Mouse (Mus musculus) ES-CJ7 (cell line): ENCODE results near the gene Spdye4a.
"Not testable (repeated sequence)": the region's sequence is repeated elsewhere in the genome, so short reads cannot be mapped to it uniquely, and the experiment has no call there.

Source experiments
- DNase-seq: peaks from one replicate; pipeline ENCODE4 v3.0.0; 2011; ENCODE audit warnings: low read depth, low spot score

The Spdye4a gene

DNA sequence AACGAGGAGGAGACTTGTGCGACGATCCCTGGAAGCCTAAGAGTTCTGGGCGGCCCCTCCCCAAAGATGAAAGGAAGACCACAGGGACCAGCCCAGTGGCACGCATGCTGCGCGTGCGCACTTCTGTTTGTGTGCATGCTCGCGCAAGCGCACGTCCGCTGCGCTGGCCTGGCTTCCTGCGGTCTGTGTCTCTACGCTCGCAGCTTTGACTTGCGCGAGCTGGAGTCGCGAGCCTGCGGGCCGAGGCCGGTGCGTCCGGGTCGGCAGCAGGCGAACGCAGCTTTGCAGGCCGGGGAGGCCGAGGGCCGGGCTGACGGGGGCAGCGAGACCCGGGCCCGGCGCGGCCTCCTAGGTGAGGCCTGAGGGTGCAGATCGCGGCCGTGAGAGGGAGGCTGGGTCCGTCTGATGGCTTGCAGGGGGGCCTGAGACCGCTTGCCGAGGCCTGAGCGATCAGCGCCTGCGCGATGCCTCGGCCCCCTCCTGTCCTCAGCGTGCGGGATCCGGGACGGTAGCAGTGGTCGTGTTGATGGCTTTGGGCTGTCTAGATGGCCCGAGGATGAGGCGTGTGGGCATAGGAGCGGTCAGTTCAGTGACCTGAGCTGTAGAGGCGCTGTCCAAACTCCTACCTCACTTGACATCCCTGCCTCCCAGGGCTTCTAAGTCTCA lies 8.5 kb upstream of the Spdye4a start, which contains the start of gene Zfp12:
Gene Zfp12, plus strand, starts transcription at position 136 of the 666 bp plus-strand sequence.
- DNase-seq: peak; percentile 98

DNA sequence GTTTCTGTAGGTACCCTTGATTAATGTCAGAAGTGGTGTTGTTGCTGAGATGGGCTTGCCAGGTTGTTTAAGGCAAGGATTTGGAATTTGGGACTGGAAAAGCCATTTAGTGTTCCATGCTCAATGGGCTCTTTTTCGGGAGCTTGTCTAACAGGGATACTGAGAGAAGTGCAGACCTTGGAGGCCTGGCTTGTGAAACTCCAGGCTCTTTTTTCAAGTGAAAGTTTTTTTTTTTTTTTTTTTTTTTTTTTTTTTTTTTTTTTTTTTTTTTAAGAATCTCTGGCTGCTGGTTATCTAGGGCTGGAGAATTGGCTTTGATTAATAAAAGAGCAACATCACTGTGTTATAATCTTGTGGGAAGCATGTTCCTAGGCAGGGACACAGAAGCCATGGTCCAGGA lies 4.4 kb downstream of the Spdye4a start:
- no peak for DNase-seq

DNA sequence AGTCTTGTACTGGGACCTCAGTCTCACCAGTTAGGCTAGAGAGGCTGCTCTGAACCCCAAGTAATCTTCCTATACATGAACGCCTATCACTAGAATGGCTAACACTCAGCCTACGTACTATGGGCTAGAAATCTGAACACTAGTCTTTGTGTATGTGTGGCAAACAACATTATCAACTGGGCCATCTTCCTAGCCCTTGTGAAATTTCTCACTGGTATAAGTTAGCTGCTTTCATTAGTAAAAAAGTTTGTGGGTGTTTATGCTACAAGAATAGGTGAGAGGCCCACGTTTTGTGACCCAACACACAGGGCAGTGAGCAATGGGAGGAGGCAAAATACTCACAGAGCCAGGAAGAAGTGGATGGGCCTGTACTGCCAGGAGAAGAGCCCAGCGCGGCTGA lies 5.7 kb downstream of the Spdye4a start:
- DNase-seq: no peak

DNA sequence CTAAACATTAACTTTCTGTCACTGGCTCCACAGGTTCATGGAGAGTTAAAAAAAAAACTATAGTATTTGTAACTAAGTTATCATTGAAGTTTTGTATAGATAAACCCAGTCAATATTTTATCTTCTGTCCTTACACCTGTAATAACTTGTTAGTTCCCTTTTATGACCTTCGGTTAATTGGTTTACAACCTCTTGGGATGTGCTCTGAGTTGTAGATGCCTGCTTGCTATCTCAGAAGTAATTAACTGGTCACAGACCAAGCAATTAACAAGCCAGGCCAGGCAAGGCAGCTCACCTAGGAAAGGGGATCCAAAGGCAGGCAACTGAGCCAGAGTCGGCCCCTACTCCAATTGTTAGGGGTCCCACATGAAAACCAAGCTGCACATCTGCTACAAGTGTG lies 12.9 kb downstream of the Spdye4a start:
- no peak for DNase-seq

DNA sequence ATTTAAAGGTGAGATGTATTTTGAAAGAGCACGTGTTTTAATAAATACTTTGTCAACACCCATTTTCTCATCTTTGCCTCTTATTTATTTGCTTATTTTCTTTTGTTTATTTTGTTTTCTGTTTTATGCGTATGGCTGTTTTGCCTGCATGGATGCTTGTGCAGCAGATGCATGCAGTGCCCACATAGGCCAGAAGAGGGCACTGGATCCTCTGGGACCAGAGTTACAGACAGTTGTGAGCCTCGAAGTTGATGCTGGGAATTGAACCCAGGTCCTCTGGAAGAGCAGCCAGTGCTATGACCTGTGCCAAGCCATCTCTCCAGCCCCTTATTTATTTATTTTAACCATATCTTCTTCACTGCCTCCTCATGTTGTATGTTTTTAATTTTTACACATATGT lies 21.7 kb downstream of the Spdye4a start:
- peak; percentile 27 for DNase-seq

DNA sequence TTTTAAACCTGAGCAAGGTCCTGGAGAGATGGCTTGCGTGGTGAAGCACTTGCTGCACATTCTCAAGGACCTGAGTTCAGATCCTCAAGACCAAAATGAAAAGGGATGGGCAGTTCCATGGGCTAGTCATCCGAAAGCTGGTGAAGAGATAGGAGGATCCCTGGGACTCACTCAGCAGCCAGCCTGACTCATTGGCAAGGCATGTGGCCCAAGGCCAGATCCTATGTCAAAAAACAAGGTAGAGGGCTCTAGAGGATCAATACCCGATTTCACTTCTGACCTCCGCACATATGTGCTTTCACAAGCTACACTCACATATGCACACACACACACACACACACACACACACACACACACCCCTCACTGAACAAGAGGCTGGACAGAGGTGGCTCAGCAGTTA lies 30.2 kb downstream of the Spdye4a start:
- no peak for DNase-seq

DNA sequence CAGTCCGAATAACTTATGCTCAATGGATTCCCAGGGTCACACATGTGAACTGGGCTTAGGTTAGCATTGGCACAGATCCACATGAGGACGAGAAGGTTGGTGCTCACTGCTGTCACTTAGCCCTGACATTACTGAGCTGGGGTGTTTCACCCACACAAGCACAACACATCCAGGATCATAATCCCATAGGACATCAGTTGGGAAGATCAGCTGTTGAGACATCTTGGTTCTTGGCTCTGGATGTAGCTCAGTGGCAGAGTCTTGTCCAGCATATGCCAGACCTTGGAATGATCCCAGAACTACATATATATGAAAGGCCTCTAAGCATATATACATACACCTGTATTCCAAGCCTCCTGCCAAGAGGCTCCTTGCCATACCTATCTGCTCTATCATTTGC lies 31.5 kb downstream of the Spdye4a start:
- DNase-seq: no peak

DNA sequence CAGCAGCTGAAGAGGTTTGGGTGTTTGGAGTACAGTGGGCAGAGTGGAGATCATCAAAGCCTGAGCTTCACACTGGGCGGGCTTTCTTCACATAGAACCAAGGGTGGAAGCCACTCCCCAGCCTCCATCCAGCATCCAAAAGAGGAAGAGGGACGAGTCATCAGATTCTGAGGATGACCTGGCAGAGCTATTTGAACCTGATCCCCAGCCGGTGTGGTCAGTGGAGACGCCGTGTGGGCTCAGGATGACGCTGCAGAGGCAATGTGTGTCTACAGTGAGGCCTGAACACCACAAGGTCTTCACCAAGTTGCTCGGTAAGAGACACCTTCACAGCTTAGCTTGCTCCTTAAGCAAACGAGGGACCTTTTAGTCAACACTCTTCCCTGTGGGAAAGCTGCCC lies 31.9 kb downstream of the Spdye4a start:
- DNase-seq: not testable (repeated sequence)

DNA sequence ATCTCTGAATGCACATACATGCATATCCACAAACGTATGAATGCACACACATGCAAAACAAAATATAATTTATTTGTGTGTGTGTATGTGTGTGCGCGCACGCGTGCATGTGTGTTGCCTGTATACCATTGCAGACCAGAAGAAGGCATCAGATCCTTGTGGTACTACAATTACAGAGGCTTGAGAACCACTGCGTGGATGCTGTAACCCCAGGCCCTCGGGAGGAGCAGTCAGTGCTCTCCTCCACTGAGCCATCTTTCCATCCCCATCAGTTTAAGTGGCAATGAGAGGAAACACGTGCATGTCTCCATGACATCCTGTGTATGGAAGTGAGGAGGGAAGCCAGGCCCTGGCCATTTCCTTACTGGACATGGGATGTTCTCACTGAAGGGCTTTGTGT lies 33.9 kb downstream of the Spdye4a start:
- DNase-seq: no peak

DNA sequence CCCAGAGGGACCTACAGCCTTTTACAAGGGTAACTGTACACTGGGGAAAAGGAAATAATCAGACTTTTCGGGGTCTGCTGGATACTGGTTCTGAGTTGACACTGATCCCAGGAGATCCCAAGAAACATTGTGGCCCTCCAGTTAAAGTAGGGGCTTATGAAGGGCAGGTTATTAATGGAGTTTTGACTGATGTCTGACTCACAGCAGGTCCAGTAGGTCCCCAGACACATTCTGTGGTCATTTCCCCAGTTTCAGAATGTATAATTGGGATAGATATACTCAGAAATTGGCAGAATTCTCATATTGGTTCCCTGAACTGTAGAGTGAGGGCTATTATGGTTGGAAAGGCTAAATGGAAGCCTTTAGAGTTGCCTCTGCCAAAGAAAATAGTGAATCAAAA lies 38.7 kb downstream of the Spdye4a start:
- DNase-seq: not testable (repeated sequence)

DNA sequence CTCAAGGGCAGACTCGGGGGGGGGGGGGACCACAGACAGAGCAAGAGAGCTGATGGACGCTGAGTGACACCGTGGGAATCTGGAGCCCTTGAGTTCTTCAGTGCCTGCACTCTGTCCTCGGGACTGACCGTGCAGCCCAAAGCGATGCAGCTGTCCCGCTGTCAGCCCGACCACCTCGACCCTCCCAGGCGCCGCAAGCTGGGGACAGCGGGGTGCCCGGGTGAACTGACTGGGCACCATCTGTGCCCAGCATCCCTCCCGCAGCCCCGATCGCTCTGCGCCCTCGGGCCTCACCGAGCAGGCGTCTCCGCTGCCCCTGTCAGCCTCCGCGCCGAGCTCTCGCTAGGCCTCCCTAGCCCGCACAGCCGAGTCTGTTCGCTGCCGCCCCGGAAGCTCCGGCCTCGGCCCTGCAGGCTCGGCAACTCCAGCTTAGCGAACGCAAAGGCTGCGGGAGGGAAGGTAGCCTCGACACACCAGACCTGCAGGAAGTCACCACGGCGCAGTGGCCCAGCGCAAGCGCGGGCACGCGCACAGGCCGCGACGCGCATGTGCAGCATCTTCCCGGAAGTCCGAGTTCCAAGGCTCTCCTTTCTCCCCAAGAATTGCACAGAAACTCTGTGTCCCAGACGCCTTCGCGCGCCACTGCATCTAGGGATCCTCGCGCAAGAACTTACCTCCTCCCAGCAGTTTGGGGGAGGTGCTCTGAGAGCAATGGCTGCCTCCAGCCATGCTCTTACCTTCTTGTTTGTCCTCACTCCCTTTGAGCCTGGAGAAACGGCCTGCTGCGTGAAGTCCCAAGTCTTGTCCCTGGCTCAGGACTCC lies 46.2 kb downstream of the Spdye4a start, which contains the start of the genes Rbak and Spdye4b:
Gene Rbak, minus strand, starts transcription at position 521 of the 822 bp plus-strand sequence.
Gene Spdye4b, plus strand, starts transcription at position 763 of the 822 bp plus-strand sequence.
- DNase-seq: peak; percentile 98

DNA sequence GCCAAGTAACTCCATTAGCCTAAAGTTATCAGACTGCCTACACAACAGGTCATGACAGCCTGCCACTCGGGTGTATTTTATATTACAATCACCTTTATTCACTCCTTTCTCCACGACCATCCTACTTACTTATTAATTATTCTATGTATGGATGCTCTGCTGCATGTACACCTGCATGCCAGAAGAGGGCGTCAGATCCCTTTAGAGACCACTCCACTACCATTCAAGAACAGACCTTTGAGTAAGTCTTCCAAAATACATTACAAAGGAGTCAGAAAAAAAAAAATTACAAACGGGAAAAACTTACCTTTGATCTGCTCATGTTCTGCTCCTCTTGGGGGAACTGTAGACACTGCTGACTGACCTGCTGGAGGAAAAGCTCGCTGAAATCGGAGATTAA lies 47.5 kb downstream of the Spdye4a start:
- DNase-seq: peak; percentile 55

DNA sequence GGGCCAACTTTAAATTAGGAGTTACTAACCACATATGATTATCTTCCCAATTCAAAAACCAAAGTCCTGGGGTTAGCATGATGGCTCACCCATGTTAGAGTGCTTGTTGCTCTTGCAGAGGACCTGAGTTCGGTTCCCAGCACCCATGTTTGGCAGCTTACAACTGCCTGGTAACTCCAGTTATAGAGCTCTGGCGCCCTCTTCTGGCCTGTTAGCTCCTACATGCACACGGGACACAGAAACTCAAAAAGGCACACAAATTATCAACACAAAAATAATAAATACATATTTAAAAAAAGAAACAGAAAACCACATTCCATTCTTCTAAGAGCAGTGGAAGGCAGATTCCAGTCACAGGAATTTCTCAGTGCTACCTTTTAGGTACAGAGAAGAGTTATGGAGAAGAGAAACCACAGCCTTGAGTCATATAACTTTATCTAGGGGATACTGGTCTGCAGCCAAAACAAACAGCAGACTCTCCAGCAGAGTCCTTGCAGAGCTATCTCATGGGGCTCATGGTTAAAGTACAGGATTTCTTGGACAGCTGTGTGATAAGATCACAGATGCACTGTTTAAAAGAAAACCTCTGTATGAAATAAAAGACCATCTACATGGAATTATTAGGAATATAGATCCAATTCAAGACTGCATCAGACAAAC lies 49.0 kb downstream of the Spdye4a start:
- DNase-seq: peak; percentile 37

DNA sequence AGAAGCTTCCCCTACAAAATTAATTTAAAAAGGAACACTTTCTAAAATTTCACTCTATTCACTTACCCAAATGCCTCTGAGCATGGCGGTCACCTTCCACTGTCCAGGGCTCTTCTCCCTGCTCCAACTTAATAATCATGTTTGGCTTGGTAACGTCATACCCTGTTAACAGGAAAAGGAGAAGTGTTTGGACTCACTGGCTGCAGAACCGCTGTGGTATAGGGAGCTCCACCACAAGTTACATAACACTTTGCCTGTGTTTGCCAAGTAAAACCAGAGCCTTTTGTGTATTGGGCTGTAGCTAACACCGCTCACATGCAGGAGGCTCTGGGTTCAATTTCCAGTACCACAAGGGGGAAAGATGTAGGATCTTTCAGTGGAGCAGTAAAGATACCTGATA lies 50.7 kb downstream of the Spdye4a start:
- no peak for DNase-seq
